Mouse (Mus musculus) MEL-GATA-1-ER (cell line): Measurements from ENCODE around the gene Tekt3.

Source experiments
- DNase-seq: peaks from one replicate; pipeline ENCODE4 v3.0.0-alpha.2; 2012; ENCODE audit warnings: low read depth; ENCODE audit errors: extremely low read depth

Tekt3 gene

DNA sequence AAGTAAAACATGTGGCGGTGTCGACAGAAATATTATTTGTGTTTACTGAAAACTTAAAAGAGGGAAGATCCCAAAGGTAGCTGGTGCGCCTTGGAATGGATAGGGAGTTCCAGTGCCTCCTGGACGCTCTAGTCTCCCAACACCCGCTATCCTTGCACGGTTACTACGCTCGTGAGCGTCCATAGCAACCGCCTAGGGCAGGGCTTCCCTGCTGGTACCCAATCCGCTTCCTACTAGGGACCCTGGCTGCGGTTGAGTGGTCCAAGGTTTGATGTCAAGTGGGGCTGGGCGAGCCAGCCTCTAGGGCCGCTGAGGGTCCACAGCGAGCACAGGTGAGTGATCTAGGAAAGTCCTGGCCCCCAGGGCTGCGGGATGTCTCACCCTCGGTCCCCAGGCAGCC is at the start of gene Tekt3:
Gene Tekt3 (plus strand): TSS at position 209 of the 400 bp plus-strand sequence.
- no peak for DNase-seq

DNA sequence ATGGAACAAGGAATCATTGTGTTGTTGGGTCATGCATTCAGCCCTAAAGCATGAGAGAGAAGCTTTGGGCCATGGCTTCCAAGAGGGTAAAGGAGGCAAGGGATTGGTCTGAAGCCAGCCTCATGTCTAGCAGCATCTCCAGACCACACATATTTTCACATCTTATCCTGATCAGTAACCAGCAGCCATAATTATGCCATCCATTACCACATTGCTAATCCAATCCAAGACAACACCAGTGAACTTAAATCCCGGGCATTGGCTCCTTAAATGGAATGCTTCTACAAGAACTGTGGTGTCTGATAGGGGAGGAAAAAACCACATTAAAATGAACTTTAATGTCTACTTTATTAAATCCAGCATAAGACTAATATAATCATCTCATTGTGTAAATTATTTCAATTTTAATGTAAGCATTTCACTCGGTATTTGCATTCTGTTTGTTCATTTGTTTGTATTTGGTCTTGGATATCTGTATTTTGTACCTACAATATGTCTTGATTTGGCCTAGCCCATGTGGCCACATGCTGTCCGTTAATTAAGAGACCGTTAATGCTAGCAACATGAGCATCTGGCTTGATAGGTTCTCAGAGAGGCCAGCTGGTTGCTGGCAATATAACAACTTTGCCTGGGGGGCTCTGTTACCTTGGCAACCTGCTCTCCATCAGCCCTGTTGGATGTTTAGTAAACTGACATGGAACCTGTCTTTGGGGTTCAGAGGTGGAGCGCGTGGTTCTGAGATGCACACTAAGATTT is 43.9 kb upstream of the Tekt3 start:
- no peak for DNase-seq

DNA sequence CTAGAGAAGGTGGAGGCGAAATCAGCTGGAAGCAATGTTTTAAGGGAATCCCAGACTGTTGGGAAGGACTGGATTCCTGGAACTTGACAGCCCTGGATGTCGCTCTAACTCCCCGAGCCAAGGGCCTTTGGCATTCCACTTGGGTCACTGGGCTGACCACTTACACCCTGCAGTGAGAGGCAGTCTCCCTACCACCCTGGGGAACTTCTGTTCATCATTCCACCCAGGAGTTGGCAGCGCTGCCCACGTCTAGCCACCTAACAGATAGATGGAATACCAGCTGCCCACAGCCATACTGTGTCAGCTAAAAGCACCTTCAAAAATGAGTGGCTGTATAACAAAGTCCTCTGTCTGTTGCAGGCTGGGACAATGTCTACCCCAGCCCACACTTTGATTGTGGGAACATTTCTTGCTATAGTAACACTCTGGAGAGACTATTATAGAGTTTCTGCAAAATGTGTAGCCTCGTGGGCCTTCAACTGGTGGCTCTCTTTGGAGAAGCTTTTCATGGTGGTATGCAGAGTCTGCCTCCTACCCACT is 43.3 kb upstream of the Tekt3 start:
- DNase-seq = no peak

DNA sequence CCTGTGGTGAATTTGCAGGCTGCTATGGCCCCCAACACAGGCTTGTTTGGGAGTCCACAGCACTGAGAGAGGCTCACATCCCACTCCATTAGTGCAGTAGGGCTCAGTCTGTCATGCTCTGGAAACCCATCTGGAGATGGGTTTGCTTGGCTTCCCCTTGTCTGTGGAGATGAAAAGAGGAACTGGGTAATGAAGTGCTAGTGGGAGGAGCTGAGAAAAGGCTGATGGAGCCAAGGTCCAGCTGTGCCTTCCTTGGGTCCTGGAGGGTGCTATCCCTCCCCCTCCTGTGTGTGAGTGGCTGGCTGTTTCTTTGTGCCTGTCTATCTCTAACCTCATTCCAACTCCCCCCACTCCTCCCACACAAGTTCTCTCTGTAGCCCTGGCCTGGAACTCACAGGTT is 40.8 kb upstream of the Tekt3 start:
- DNase-seq = no peak

DNA sequence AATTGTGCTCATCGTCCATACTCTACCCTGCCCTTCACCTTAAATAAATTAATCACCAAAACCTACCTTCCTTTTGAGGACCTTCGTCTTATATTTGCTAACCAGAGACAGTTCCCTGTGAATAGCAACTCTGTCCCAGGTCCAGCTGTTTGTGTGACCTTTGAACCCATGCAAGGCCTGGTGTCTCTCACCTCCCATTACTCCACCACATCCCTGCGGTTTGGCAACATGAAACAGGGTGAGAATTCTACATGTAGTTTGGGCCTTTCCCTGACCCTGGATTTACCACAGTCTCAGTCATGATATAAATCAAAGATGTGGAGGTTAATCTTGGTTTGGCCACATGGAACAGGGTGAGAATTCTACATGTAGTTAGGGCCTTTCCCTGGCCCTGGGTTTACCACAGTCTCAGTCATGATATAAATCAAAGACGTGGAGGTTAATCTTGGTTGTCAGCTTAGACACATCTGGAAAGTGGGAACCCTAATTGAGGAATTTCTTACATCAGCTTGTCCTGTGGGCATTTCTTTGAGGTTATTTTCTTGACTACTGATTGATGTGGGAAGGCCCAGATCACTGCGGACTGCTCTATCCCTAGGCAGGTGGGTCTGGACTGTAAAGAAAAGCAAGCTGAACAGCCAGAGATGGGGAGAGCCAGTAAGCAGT is 40.2 kb upstream of the Tekt3 start:
- no peak for DNase-seq

DNA sequence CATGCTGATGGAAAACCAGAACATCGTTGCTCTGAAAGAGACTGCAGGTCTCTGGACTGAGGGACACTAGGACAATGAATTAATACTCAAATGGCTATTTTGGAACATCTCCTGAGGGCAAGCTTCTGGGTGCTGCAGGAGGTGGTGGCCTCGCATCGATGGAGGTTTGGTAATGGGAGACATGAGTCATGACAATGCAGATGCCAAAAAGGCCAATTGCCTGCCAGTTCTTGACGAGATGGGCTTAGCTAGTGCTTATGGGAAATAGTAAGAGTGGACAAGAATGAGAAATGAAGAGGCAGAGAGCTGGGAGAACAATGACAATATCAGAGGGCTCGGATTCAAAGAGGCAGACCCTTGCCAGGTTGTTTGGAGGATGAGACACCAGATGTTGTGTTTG is 38.0 kb upstream of the Tekt3 start:
- DNase-seq = no peak

DNA sequence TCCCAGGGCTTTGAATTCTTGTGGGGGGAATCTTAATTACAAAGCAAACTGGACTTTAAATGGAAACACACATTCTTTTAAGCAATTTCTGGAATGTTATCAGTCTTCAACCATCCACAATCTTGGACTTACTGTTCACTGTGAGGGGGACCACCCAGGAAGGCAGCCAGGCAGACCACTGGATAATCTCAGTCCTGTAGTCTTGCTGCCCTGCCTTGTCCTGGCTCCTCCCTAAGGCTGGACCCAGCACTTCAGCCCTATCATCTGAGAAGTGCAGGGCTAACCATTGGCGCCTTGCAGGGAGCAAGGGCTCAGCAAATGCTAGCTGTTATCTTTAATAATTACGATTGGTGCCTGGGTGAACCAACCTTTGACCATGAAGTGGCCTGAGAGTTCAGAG is 37.3 kb upstream of the Tekt3 start:
- no peak for DNase-seq

DNA sequence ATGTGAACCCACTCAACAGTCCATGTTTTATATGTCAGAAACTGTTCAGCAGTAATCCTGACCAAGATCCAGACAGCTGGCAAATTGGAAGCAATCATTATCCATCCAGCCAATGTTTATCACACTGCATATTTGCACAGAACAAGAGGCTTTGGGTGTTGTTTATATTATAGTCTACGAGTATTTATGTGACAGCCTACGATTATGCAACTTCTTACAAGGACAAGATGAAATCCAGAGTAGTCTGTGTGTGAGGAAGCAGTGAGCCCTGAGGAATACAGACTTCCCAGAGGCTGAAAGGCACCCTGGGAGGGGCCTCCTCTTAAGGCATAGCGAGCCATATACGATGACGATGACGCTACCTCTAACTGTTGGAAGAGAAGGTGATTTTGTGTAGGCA is 36.0 kb upstream of the Tekt3 start:
- no peak for DNase-seq

DNA sequence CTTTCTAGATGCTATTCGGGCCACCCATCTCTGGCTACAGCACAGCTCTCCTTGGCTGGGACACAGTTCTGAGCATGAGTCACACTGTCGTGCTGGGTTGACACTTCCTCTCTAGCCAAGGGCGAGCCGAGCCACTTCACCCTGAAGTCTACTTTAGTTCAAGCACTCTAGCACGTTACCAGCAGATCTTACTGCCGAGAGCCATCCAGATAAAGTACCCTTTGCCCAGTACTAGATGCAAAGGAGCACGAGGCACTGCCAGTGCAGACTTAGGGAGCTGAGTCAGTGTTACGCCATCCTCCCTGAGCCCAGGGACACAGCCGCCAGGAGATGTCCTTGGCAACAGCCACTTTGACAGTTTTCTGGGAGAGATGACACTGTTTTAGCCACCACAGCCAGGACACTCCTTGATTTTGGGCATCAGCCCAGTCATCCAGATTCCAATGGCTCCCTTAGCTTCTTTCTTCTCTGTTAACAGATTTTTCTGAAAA is 34.8 kb upstream of the Tekt3 start:
- no peak for DNase-seq

DNA sequence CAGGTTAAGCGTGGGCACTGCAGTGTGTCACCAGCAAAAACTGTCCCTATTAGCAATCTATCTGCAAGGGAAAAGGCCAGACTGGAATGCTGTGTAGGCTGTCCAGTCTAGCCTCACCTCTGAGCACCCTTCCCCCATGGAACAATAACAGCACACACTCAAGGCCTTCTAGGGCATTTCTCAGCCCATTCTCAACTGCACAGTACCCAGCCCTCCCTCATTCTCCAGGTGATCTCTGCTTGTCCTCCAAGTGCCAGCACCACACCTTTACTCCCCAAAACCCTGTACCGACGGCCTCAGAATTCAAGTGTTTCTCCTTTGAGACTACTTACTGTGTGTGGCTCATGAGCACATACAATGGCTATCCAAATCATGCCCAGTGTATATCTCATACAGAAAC is 33.3 kb upstream of the Tekt3 start:
- DNase-seq = no peak

DNA sequence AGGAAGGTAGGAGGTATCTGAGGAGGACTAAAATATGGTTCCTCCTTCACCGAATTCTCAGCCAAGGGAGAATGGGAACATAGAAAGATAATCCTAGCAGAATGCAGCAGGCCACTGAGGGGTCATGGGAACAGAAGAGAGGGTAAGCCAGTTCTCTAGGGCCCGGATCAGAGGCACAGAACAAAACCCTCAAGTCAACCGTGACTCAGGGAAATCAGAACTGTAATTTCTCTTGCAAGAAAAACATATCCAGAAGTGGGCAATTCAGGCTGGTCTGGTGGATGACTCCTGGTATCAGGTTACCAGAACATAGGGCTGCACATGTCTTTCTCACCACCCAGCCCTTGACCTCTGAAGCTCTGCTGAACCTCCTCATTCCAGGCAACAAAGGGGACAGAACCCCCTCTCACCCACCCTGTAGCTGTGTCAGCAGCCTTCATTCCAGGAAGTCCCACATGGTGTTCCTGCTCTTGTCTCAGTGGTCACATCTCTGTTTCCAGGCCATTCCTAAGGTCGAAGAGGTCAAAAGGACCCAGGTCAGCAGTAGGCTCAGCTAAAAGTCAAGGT is 32.2 kb upstream of the Tekt3 start:
- DNase-seq = no peak

DNA sequence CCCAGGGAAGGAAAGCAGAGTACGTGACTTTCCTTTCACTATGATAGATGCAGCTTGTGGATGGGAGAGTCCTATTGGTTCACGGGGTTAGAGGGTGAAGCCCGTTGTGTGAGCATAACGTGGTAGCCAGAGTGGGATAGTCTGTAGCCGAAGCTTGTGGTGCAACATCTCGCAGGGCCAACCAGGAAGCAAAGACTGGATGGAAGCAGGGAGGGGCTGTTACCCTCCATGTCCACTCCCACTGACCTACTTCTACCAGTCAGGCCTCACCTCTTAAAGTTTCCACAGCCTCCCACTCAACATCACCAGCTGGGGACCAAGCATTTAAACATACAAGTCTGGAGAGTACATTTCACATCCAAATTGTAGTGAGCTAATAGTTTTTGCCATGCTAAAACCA is 31.7 kb upstream of the Tekt3 start:
- DNase-seq = no peak

DNA sequence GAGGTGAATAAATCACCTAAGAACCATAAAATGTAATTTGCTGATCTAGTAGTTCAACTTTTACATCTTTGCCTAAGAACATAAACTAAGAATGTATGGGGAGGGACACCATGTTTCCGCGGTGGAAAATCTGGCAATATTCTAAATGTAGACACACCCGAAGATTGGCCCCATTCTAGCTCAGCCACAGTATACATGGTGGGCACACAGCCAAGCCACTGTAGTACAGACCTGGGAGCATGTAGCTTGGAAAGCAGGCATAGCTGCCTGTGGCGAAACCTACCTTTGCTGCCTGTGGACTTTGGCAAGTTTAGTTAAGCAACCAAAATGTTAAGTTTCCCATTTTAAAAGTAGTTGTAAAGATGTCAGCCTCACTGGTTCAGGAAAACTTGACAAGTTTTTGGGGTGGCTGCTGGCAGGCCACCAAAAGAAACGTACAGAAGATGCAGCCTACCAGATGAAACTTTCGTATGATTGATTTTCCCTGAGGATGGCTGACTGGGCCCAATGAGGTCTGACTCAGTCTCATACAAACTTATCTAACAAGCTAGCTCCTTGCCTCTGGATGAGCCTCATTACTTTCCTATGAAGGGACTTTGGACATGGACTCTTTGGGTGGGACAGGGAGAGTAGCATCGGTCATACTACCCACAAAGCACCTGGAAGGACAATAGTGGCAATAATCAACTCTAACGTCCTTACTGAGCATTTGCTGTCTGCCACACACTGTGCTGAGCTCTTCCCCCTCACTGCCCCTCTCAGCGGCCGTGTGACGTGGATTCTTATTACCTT is 25.8 kb upstream of the Tekt3 start:
- no peak for DNase-seq

DNA sequence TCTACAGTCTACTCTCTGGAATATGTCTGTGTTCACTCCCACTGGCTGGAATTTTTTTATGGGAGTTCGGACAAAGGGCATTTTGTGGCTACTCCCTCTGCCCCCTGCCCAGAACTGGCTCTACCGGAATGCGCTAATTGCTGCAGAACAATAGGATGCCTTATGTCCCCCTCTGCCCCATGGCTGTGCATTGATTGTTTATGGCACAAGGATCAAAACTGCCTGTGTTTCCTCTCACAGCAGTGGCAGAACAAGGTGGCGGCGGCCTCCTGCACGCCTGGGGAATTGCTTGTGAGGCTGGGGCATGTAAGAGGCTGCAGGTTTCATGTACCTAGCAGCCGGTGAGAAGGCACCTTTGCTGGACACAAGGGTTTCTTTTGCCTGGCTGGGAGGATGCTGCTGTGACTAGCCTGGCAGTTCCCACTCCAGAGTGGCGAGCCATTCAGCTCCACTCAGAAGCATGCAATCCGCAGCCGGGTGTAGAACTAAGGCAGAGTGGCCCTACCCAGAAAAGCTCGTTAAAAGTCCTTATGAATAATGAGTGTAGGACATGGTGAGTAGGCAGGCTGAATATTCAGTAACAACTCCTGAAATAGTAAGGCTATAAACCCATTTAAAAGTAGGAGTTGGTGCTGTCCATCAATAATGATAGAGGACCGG is 21.3 kb upstream of the Tekt3 start:
- DNase-seq = no peak

DNA sequence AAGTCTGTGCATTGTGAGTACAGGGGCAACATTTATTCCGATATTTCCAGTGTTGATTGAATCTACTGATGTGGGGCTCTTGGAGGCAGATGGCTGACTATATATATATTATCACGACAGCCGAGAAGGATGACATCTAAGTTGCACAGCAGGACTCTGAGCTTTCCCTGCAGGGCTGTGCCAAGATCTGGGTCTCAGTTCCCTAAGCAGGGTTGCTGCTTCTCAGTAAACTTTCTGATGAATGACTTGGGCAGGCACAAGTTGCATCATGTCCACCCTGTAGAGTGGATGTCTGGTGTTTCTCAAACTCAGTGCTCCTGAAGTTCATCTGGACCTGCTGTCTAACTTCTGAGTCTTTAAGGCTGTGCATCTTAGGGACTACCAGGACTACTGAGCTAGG is 15.7 kb upstream of the Tekt3 start:
- DNase-seq = no peak

DNA sequence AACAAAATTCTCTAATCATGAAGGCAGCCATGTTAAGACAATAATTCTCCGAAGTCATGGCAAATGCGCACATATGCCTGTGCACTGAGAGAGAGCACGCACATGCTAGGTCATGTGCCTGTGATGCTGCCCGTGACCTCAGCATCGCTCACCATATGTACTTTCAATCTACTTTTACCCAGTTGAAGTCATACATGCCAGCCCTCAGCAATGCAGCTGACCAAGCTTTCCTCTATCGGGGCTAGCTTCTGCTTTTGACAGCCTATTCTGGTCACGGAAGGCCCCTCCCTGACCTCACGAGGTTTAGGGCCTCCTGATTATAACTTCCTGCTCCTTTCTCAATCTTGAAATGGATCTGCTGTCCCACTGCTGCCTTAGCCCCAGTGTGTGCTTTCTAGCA is 15.1 kb upstream of the Tekt3 start:
- no peak for DNase-seq

DNA sequence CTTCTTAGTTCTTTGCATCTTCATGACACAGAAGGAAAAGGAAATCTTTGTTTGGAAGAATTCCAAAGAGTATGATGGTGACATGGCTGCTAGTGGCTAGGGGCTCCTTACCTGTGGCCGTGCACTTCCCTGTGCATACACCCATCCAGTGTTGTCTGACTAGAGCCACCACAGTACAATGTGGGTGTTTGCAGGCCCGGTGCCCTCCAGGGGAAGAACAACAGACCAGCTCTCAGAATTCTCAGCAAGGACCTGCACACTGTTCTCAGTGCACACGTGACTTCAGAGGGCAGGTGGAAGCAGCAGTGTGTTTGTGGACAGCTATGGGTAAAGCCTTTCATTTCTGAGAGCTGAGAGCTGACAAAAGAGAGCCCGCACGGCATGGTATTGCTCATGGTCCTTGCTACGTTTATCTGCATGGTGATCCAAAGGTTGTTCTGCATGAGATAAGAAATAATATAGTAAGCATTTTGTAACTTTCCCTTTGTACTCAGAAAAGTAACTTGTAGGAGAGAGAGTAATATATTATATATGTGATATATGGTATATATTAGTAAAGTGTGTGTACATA is 11.0 kb upstream of the Tekt3 start:
- no peak for DNase-seq

DNA sequence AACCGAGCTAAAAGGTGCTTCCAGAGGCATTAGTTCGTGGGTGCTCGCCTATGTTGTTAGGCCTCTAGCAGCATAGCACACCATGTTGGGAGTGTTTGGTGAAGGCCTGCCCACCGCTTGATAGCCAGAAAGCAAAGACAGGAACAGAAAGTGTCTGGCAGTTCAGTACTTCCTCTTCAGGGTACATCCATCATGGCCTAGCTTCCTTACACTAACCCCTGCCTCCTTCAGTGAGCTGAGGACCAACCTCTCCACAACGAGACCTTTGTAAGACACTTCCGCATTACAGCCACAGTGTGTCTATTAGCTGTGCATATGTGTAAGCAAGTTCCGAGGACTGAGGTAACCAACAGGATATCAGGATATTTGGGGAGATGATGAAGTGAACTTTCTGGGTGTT is 10.4 kb upstream of the Tekt3 start:
- DNase-seq = no peak

DNA sequence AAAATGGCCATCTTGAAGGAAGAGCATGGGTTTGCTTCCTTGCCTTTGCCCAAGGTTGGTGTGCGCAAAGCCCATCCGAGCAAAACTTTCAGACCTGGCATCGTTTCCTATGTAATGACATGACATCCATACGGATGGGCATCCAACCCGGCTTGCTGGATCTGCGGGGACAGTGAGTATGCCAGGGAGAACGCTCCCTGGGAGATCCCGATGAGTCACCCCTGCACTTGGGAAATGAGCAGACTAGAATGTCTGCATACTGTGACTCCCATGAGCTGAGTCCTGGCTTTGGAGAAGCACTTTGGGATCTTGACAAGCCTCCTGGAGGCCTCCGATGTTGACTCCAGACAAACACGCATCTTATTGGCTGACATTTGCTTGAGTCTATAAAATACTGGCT is 9.5 kb upstream of the Tekt3 start:
- DNase-seq = no peak

DNA sequence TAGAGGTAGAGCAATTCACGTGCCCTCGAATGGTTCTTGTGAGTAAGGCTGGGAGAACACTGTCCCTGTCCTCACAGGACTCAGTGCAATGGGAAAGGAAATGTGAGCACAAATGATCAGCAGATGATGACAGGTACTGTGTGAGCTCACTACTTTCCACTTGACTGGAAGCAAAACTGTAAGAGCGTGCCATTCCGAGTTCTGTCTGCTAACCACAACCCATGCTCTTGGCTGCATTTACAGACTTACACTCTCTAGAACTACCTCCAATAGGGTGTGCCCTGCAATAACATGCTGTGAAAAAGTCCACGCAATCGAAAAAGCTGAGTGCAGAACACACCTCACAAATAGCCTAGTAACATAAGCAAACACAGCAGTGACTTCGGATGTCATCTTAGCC is 5.9 kb upstream of the Tekt3 start:
- DNase-seq = no peak
